Mouse (Mus musculus): ENCODE data around the gene Ppdpf. TPM values are rescaled to one million over a fixed set of nuclear protein-coding genes. Genes with fewer than 3 reads are reported as not detected.

Ppdpf gene
- polyA plus RNA-seq, 1 experiment from 2014 or later = 432 TPM

- Histone ChIP-seq H3K4me2 (no peak overlapping the region), H3K9me3 (no peaks in the 10 kb centered on the region), H3K27ac (no peak overlapping the region), H3K27me3 (replicated peaks) (0 out of 2 replicates have a peak, but pooled peaks cover 3% of the 10 kb centered on the region), H3K4me1 (peaks cover 38% of the 10 kb centered on the region), H3K4me3 (no peak overlapping the region), H3K36me3 (replicated peaks) (peaks cover 5% of the 10 kb centered on the region; the same call in 1 of the 2 replicates), H3K9ac (no peak overlapping the region)
- 93% methylated on average over 1 of the region's 1 CpGs for WGBS
- no peak for ATAC-seq (replicated peaks)
Measured at GRCm38 (mm10) chr2:181153131-181153530, 33.9 kb upstream of the Ppdpf start.

GRCm38 (mm10) chr2:181153837-181154236, 33.2 kb upstream of the Ppdpf start:
- peaks cover 38% of the 10 kb centered on the region for H3K4me1 ChIP-seq
- no peak overlapping the region for H3K9ac ChIP-seq
- H3K27ac ChIP-seq = no peak overlapping the region
- no peak overlapping the region for H3K4me3 ChIP-seq
- peaks cover 5% of the 10 kb centered on the region; the same call in 1 of the 2 replicates for H3K36me3 ChIP-seq (replicated peaks)
- H3K4me2 ChIP-seq = peak overlapping the region; percentile 73; the same call in 1 of the 2 replicates
- H3K27me3 ChIP-seq (replicated peaks) = 0 out of 2 replicates have a peak, but pooled peaks cover 3% of the 10 kb centered on the region
- no peak for ATAC-seq (replicated peaks)
- H3K9me3 ChIP-seq = no peaks in the 10 kb centered on the region
- 4% methylated on average over 1 of the region's 1 CpGs for WGBS

GRCm38 (mm10) chr2:181154361-181154760, 32.7 kb upstream of the Ppdpf start:
- Histone ChIP-seq H3K36me3 (replicated peaks) (peaks cover 5% of the 10 kb centered on the region; the same call in 1 of the 2 replicates), H3K9me3 (no peaks in the 10 kb centered on the region), H3K27me3 (replicated peaks) (0 out of 2 replicates have a peak, but pooled peaks cover 3% of the 10 kb centered on the region), H3K4me2 (peak overlapping the region; percentile 73), H3K9ac (no peak overlapping the region), H3K4me1 (peaks cover 44% of the 10 kb centered on the region), H3K27ac (no peak overlapping the region), H3K4me3 (no peak overlapping the region)
- no peak for ATAC-seq (replicated peaks)
- WGBS = 92% methylated on average over 3 of the region's 3 CpGs

GRCm38 (mm10) chr2:181154831-181155415, 32.1 kb upstream of the Ppdpf start:
- no peak for ATAC-seq (replicated peaks)
- WGBS = 81% methylated on average over 8 of the region's 8 CpGs

GRCm38 (mm10) chr2:181155801-181156200, 31.2 kb upstream of the Ppdpf start:
- ATAC-seq (replicated peaks) = peak; percentile 25
- 0 out of 2 replicates have a peak, but pooled peaks cover 5% of the 10 kb centered on the region for H3K36me3 ChIP-seq (replicated peaks)
- 56% methylated on average over 4 of the region's 4 CpGs for WGBS
- peak overlapping the region; percentile 91 for H3K27ac ChIP-seq
- H3K4me2 ChIP-seq = peak overlapping the region; percentile 73
- H3K9me3 ChIP-seq = no peaks in the 10 kb centered on the region
- H3K9ac ChIP-seq = peak overlapping the region; percentile 71
- H3K27me3 ChIP-seq (replicated peaks) = no peaks in the 10 kb centered on the region
- peaks cover 55% of the 10 kb centered on the region for H3K4me1 ChIP-seq
- peak overlapping the region; percentile 49 for H3K4me3 ChIP-seq

More at GRCm38 (mm10) chr2:181154831-181155415, 32.1 kb upstream of the Ppdpf start:
- no peaks in the 10 kb centered on the region for H3K27me3 ChIP-seq (replicated peaks)
- H3K4me3 ChIP-seq = no peak overlapping the region
- H3K4me1 ChIP-seq = peaks cover 49% of the 10 kb centered on the region
- H3K4me2 ChIP-seq = peak overlapping the region; percentile 73
- peaks cover 5% of the 10 kb centered on the region; the same call in 1 of the 2 replicates for H3K36me3 ChIP-seq (replicated peaks)
- H3K9me3 ChIP-seq = no peaks in the 10 kb centered on the region
- no peak overlapping the region for H3K27ac ChIP-seq
- H3K9ac ChIP-seq = 0 out of 2 replicates have a peak overlapping the region, but pooled peaks have one; percentile 71

- Histone ChIP-seq H3K27me3 (replicated peaks) (no peaks in the 10 kb centered on the region), H3K27ac (peak within 1 kb of the TSS; percentile 91), H3K9me3 (no peaks in the 10 kb centered on the region), H3K4me3 (peak within 1 kb of the TSS; percentile 49), H3K4me1 (peaks cover 55% of the 10 kb centered on the region), H3K4me2 (peak within 1 kb of the TSS; percentile 73), H3K36me3 (replicated peaks) (0 out of 2 replicates have a peak, but pooled peaks cover 5% of the 10 kb centered on the region), H3K9ac (peak within 1 kb of the TSS; percentile 71)
- ATAC-seq (replicated peaks) = peak; percentile 79
- 3% methylated on average over 55 of the region's 55 CpGs for WGBS
Measured at GRCm38 (mm10) chr2:181156248-181157121, 30.6 kb upstream of the Ppdpf start, which contains the start of gene Eef1a2. Gene Eef1a2 (minus strand): TSS chr2:181157014.

GRCm38 (mm10) chr2:181157180-181157579, 29.9 kb upstream of the Ppdpf start:
- no peaks in the 10 kb centered on the region for H3K9me3 ChIP-seq
- 0 out of 2 replicates have a peak, but pooled peaks cover 5% of the 10 kb centered on the region for H3K36me3 ChIP-seq (replicated peaks)
- 0 out of 2 replicates have a peak, but pooled peaks have one; percentile 2 for ATAC-seq (replicated peaks)
- H3K4me2 ChIP-seq = peak overlapping the region; percentile 73
- H3K4me1 ChIP-seq = peaks cover 55% of the 10 kb centered on the region
- no peaks in the 10 kb centered on the region for H3K27me3 ChIP-seq (replicated peaks)
- H3K4me3 ChIP-seq = peak overlapping the region; percentile 49
- H3K9ac ChIP-seq = peak overlapping the region; percentile 71
- 74% methylated on average over 4 of the region's 4 CpGs for WGBS
- H3K27ac ChIP-seq = peak overlapping the region; percentile 91

GRCm38 (mm10) chr2:181157716-181158302, 29.2 kb upstream of the Ppdpf start:
- ATAC-seq (replicated peaks) = no peak
- Histone ChIP-seq H3K9me3 (no peaks in the 10 kb centered on the region), H3K9ac (no peak overlapping the region), H3K36me3 (replicated peaks) (0 out of 2 replicates have a peak, but pooled peaks cover 1% of the 10 kb centered on the region), H3K27ac (peak overlapping the region; percentile 91), H3K27me3 (replicated peaks) (no peaks in the 10 kb centered on the region), H3K4me1 (peaks cover 55% of the 10 kb centered on the region), H3K4me2 (peak overlapping the region; percentile 73), H3K4me3 (peak overlapping the region; percentile 49)
- 76% methylated on average over 6 of the region's 6 CpGs for WGBS

GRCm38 (mm10) chr2:181158471-181158870, 28.6 kb upstream of the Ppdpf start:
- 88% methylated on average over 2 of the region's 2 CpGs for WGBS
- H3K4me2 ChIP-seq = no peak overlapping the region

GRCm38 (mm10) chr2:181159091-181159514, 27.9 kb upstream of the Ppdpf start:
- H3K4me1 ChIP-seq = peaks cover 55% of the 10 kb centered on the region
- H3K27me3 ChIP-seq (replicated peaks) = no peaks in the 10 kb centered on the region
- no peaks in the 10 kb centered on the region for H3K36me3 ChIP-seq (replicated peaks)
- no peak overlapping the region for H3K4me2 ChIP-seq
- no peak overlapping the region for H3K4me3 ChIP-seq
- peak overlapping the region; percentile 80 for H3K27ac ChIP-seq
- WGBS = 45% methylated on average over 7 of the region's 7 CpGs
- no peak for ATAC-seq (replicated peaks)
- no peaks in the 10 kb centered on the region for H3K9me3 ChIP-seq
- H3K9ac ChIP-seq = peak overlapping the region; percentile 18; the same call in 1 of the 2 replicates

More at GRCm38 (mm10) chr2:181158471-181158870, 28.6 kb upstream of the Ppdpf start:
- Histone ChIP-seq H3K27ac (peak overlapping the region; percentile 14; the same call in 1 of the 2 replicates), H3K9me3 (no peaks in the 10 kb centered on the region), H3K9ac (no peak overlapping the region), H3K36me3 (replicated peaks) (no peaks in the 10 kb centered on the region), H3K27me3 (replicated peaks) (no peaks in the 10 kb centered on the region), H3K4me3 (no peak overlapping the region), H3K4me1 (peaks cover 55% of the 10 kb centered on the region)
- ATAC-seq (replicated peaks) = no peak

GRCm38 (mm10) chr2:181159771-181160170, 27.3 kb upstream of the Ppdpf start:
- no peak overlapping the region for H3K9ac ChIP-seq
- peaks cover 48% of the 10 kb centered on the region for H3K4me1 ChIP-seq
- no peaks in the 10 kb centered on the region for H3K9me3 ChIP-seq
- peak overlapping the region; percentile 80 for H3K27ac ChIP-seq
- ATAC-seq (replicated peaks) = peak; percentile 81
- 0% methylated on average over 2 of the region's 2 CpGs for WGBS
- H3K4me3 ChIP-seq = no peak overlapping the region
- no peaks in the 10 kb centered on the region for H3K36me3 ChIP-seq (replicated peaks)
- H3K4me2 ChIP-seq = peak overlapping the region; percentile 30
- H3K27me3 ChIP-seq (replicated peaks) = no peaks in the 10 kb centered on the region
